Mouse (Mus musculus): Measurements from ENCODE around the gene Prkcz. TPM values are rescaled to one million over a fixed set of nuclear protein-coding genes. Genes with fewer than 3 reads are reported as not detected.
A peak's percentile ranks its signal among the peaks of the same experiment; 100 is the strongest.

Gene Prkcz
- polyA plus RNA-seq, 1 experiment from 2014 or later = 9.9 TPM

GRCm38 (mm10) chr4:155221599-155222551 lies 139.3 kb downstream of the Prkcz start:
- peak; percentile 63 for DNase-seq (ENCODE audit: low spot score)

GRCm38 (mm10) chr4:155221106-155221505 lies 140.1 kb downstream of the Prkcz start:
- no peak for DNase-seq (ENCODE audit: low spot score)

DNA sequence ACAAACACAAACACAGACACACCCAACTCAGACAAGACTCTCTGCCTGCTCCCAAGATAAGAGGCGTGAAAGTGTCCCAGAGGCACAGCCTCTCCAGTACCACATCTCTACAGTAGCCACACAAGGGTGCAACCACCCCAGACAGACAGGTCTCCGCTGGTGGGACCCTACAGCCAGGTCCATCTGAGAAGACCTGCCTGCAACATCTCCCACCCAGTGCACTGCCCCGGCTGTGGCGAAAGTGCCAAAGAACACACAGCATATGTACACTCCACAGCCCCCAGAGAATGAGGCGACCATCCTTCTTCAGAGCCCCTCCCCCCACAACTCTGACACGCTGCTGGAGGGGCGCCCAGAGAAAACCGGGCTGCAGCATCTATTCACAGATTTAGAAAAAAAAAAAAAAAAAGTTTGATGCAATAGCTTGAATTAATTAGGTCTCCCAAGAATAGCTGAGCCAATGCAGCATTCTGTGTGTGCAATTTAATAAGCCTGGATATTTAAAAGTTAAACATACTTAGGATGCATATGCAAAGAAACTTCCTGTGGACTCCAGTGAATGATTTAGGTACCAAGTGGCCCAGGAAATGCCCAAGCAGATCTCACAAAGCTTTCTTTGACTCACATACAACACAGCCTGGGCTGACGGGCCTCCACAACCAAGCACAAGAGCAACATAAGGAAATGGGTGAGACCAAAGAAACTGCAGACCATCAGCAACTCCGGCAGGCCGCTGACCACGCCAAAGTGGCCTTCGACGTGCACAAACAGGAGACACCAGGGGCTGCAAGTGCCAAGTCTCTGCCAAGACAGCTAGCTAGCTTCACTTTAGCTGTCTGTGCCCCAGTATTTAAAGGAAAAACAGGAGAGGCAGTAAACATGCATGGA lies 140.7 kb downstream of the Prkcz start:
- no peak for DNase-seq (ENCODE audit: low spot score)

- DNase-seq (ENCODE audit: low spot score) = no peak
Observed at GRCm38 (mm10) chr4:155219271-155220212, 141.6 kb downstream of the Prkcz start.

DNA sequence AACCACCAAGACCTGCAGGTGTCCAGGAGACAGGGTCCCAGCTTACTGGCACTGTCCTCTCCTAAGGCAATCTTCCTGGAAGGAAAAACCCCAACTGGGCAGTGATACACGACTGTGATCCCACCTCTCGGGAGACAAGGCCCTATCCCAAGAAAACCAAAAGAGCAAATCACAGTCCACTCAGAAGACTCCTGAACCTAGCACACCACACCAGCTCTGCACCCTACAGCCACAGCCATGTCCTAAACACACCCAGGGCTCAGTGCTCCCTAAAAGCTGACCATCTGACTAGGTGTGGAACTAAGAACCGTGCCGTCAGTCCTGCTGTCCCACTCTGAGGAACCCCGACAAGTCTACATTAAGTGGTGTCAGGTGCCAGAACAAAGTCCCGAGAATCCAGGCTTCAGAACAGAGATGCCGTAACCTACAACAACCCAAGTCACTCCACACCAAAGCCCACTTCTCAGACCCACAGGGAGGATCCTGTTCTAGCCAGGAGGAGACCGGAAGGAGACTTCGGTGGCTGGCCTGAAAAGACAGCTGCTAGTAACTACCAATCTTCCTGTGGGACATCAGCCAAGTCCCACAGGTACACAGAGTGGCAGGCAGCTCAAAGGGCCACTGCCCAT lies 142.9 kb downstream of the Prkcz start:
- no peak for DNase-seq (ENCODE audit: low spot score)

GRCm38 (mm10) chr4:155217241-155218103 lies 143.7 kb downstream of the Prkcz start:
- DNase-seq (ENCODE audit: low spot score) = peak; percentile 75

- DNase-seq (ENCODE audit: low spot score) = no peak
Observed at GRCm38 (mm10) chr4:155215773-155216630, 145.2 kb downstream of the Prkcz start.

- no peak for DNase-seq (ENCODE audit: low spot score)
Observed at GRCm38 (mm10) chr4:155215203-155215602, 146.0 kb downstream of the Prkcz start.

GRCm38 (mm10) chr4:155214793-155215192 lies 146.4 kb downstream of the Prkcz start:
- DNase-seq (ENCODE audit: low spot score) = no peak

- DNase-seq (ENCODE audit: low spot score) = no peak
Observed at GRCm38 (mm10) chr4:155214188-155214587, 147.0 kb downstream of the Prkcz start.

DNA sequence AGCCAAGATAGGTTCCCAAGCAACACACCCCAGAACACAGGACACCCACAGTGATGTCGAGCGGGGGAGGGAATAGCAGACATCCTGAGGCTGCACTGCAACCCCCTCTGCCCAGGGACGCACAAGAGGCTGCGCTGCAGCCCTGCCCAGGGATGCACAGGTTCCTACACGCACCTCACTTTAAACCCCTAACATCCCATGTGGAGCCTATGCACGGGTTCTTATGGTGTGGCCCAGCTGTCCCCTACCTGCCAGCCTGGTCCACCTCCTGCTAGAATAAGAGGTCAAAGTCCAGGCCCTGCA lies 147.5 kb downstream of the Prkcz start:
- no peak for DNase-seq (ENCODE audit: low spot score)

DNA sequence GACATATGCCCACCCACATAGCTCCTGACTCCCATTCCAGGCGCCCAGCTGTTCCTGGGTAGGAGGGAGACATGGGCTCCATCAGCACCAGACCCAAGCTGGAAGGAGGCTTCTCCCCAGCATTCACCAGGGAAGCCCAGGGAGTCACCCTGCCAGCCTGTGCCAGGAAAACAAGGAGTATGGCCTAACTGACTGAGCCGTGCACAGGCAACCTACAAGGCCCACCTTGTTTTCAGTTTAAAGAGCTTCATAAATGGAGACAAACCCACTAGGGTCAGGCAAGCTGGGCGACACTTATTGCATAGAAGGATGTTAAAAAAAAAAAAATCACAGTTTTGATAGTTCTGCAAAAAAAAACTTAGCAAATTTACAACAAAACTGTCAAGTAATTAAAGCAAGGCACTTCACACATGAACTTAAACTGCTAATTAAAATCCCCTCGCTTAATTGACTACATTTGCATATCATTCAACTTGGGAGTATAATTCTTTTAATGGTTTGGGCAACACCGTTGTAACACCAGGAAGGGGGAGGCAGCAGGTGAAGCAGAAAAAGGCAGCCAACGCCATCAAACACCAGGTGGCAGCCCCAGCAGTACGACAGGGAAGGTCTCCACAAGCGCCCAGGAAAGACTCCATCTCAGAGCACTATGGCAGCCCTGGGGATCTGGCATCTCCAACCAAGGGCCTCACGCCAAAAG lies 148.0 kb downstream of the Prkcz start:
- no peak for DNase-seq (ENCODE audit: low spot score)

Other genes starting within 250 kb of the Prkcz start
- 8.1 and 9.3 TPM in 2 replicates for gene Ski, start 138.8 kb downstream of the Prkcz start, polyA plus RNA-seq (2015; fragmentation: Nextera tagmentation; extraction: Ambion mirVana)
- 67.9 and 71.3 TPM in 2 replicates for gene Faap20, start 111.6 kb downstream of the Prkcz start, polyA plus RNA-seq (2015; fragmentation: Nextera tagmentation; extraction: Ambion mirVana)
- gene Gabrd, start 36.8 kb upstream of the Prkcz start, polyA plus RNA-seq (2015; fragmentation: Nextera tagmentation; extraction: Ambion mirVana) = 0.50 and 0.79 TPM in 2 replicates
- 13.9 and 15.2 TPM in 2 replicates for gene Cfap74, start 47.8 kb upstream of the Prkcz start, polyA plus RNA-seq (2015; fragmentation: Nextera tagmentation; extraction: Ambion mirVana)
- gene Tmem52, start 107.8 kb upstream of the Prkcz start, polyA plus RNA-seq (2015; fragmentation: Nextera tagmentation; extraction: Ambion mirVana) = 0.79 TPM in 1 of 2 replicates, not detected in the other
- gene Gnb1, start 130.0 kb upstream of the Prkcz start, polyA plus RNA-seq (2015; fragmentation: Nextera tagmentation; extraction: Ambion mirVana) = 288 and 312 TPM in 2 replicates
- gene Nadk, start 201.0 kb upstream of the Prkcz start, polyA plus RNA-seq (2015; fragmentation: Nextera tagmentation; extraction: Ambion mirVana) = 85.1 and 92.5 TPM in 2 replicates
- 6.3 and 7.5 TPM in 2 replicates for gene Slc35e2, start 240.1 kb upstream of the Prkcz start, polyA plus RNA-seq (2015; fragmentation: Nextera tagmentation; extraction: Ambion mirVana)

All from thymus, postnatal 0 days (tissue).